Mouse (Mus musculus) B cell, adult 67 days (primary cell): ENCODE results near the gene Ggt1. TPM values are rescaled to one million over a fixed set of nuclear protein-coding genes. Genes with fewer than 3 reads are reported as not detected.

Experiments used
- total RNA-seq, 2 experiments: library from RNA; stranded (reverse); gene quantifications; 4 replicates each; pipeline ENCODE4 v1.2.4; 2023

Gene Ggt1
- total RNA-seq, result not detected

GRCm38 (mm10) chr10:75561071-75561654 is at the start of gene Ggt1:
Ggt1 (plus strand) TSS chr10:75561604.

GRCm38 (mm10) chr10:75517073-75517757 is 44.2 kb upstream of the Ggt1 start, which contains the start of gene Snrpd3:
Snrpd3 (plus strand) TSS chr10:75517551.

GRCm38 (mm10) chr10:75517758-75518143 is 43.7 kb upstream of the Ggt1 start, which contains the start of gene Gucd1:
Gucd1 (minus strand) TSS chr10:75517972.

GRCm38 (mm10) chr10:75559676-75560548 is 1.5 kb upstream of the Ggt1 start, which contains the start of gene Lrrc75b:
Lrrc75b (minus strand) TSS chr10:75560330.

GRCm38 (mm10) chr10:75589129-75589528 is 27.7 kb downstream of the Ggt1 start, which contains the start of gene Ggt5:
Ggt5 (plus strand) TSS chr10:75589340.

Other genes with a start within 250 kb of the Ggt1 start
- gene Adora2a, start 244.7 kb upstream of the Ggt1 start, total RNA-seq, result 10 to 100 TPM in 1 of 2 experiments, 1 to 10 TPM in 1; 8.4 to 11.9 TPM
- 1 to 10 TPM; 2.3 to 5.2 TPM for gene Upb1, start 160.5 kb upstream of the Ggt1 start, total RNA-seq
- gene Snrpd3, start 44.1 kb upstream of the Ggt1 start, total RNA-seq, result 10 to 100 TPM; 74.7 to 75.8 TPM
- gene Gucd1, start 43.6 kb upstream of the Ggt1 start, total RNA-seq, result 100 to 1,000 TPM; 111 to 119 TPM
- not detected for gene Lrrc75b, start 1.3 kb upstream of the Ggt1 start, total RNA-seq
- gene Ggt5, start 27.7 kb downstream of the Ggt1 start, total RNA-seq, result 1 to 10 TPM; 1.2 to 1.4 TPM
- 1 to 10 TPM; 2.3 to 3.3 TPM for gene Susd2, start 82.4 kb downstream of the Ggt1 start, total RNA-seq
- 100 to 1,000 TPM in 1 of 2 experiments, 10 to 100 TPM in 1; 99.7 to 119 TPM for gene Cabin1, start 202.7 kb downstream of the Ggt1 start, total RNA-seq
- 10 to 100 TPM; 32.0 to 36.7 TPM for gene Ddt, start 211.8 kb downstream of the Ggt1 start, total RNA-seq
- gene Gm20441, start 219.3 kb downstream of the Ggt1 start, total RNA-seq, result not detected
- 10 to 100 TPM in 1 of 2 experiments, 1 to 10 TPM in 1; 9.0 to 10.6 TPM for gene Gstt3, start 219.8 kb downstream of the Ggt1 start, total RNA-seq
- gene Gstt1, start 237.0 kb downstream of the Ggt1 start, total RNA-seq, result not detected